10 mouse cellular contexts compared by ENCODE assay signal in genomic region chr4:43401486-43401885, GRCm38 (mm10). TPM values are rescaled to one million over a fixed set of nuclear protein-coding genes. Genes with fewer than 3 reads are reported as not detected.
DNase-seq lines count a peak whose midpoint lies in the region; ATAC-seq and TF ChIP-seq lines count a peak whose summit lies in the region.
"Had no signal": no experiment of that assay in that cellular context is flagged by ENCODE, and none has a peak within 500 bp of the region (broad histone marks: within the 10 kb centered on the region; RNA-seq: fewer than 3 reads in every experiment).

No protein-coding gene starts in this region.

- no peaks in the 10 kb centered on the region for H3K27me3 ChIP-seq in hindbrain, embryonic 10.5 days (ENCODE audit: insufficient read depth, poor library complexity, severe bottlenecking)
- H3K27me3 ChIP-seq in hindbrain, embryonic 16.5 days (replicated peaks; ENCODE audit: control insufficient read depth, insufficient read depth, low read length) = no peaks in the 10 kb centered on the region
- H3K27me3 ChIP-seq in midbrain, embryonic 12.5 days = no peaks in the 10 kb centered on the region
- no peaks in the 10 kb centered on the region for H3K27me3 ChIP-seq in midbrain, postnatal 0 days (ENCODE audit: insufficient read depth, low read length)
- no peaks in the 10 kb centered on the region for H3K27me3 ChIP-seq in intestine, embryonic 15.5 days (replicated peaks)
- H3K27me3 ChIP-seq: forebrain, embryonic 13.5 days had no signal

- no peaks in the 10 kb centered on the region for H3K36me3 ChIP-seq in hindbrain, embryonic 10.5 days
- H3K36me3 ChIP-seq in hindbrain, embryonic 16.5 days (ENCODE audit: control insufficient read depth, insufficient read depth, low read length) = no peaks in the 10 kb centered on the region
- H3K36me3 ChIP-seq in midbrain, embryonic 12.5 days = no peaks in the 10 kb centered on the region
- H3K36me3 ChIP-seq in midbrain, postnatal 0 days (ENCODE audit: insufficient read depth, low read length) = 0 out of 2 replicates have a peak, but pooled peaks cover 7% of the 10 kb centered on the region
- no peaks in the 10 kb centered on the region for H3K36me3 ChIP-seq in intestine, embryonic 15.5 days

- DNase-seq in hindbrain, embryonic 10.5 days (ENCODE audit: low spot score) = no peak
- DNase-seq in midbrain, postnatal 0 days (ENCODE audit: low spot score) = no peak
- DNase-seq in cerebellum, postnatal 36 days = no peak
- no peak for DNase-seq in urinary bladder, adult 2 months (ENCODE audit: low spot score)
- DNase-seq: kidney, postnatal 36 days had no signal

- H3K27ac ChIP-seq in hindbrain, embryonic 10.5 days = peak overlapping the region; percentile 59; the same call in 1 of the 2 replicates
- H3K27ac ChIP-seq in hindbrain, embryonic 16.5 days (ENCODE audit: low read depth, low read length) = no peak overlapping the region
- no peak overlapping the region for H3K27ac ChIP-seq in midbrain, embryonic 12.5 days (replicated peaks)
- H3K27ac ChIP-seq in midbrain, postnatal 0 days (ENCODE audit: low read depth, low read length) = no peak overlapping the region
- peak overlapping the region; percentile 67; the same call in 1 of the 2 replicates for H3K27ac ChIP-seq in intestine, embryonic 15.5 days
- H3K27ac ChIP-seq: forebrain, embryonic 13.5 days had no signal

- no peaks in the 10 kb centered on the region for H3K9me3 ChIP-seq in hindbrain, embryonic 10.5 days
- H3K9me3 ChIP-seq in hindbrain, embryonic 16.5 days (ENCODE audit: control insufficient read depth, low read length) = no peaks in the 10 kb centered on the region
- no peaks in the 10 kb centered on the region for H3K9me3 ChIP-seq in midbrain, embryonic 12.5 days
- H3K9me3 ChIP-seq in midbrain, postnatal 0 days (ENCODE audit: low read length) = no peaks in the 10 kb centered on the region
- no peaks in the 10 kb centered on the region for H3K9me3 ChIP-seq in intestine, embryonic 15.5 days
- H3K9me3 ChIP-seq: forebrain, embryonic 13.5 days had no signal

- WGBS in hindbrain, embryonic 10.5 days = 88% methylated on average over 10 of the region's 10 CpGs
- WGBS in hindbrain, embryonic 16.5 days = 88% methylated on average over 10 of the region's 10 CpGs
- WGBS in midbrain, embryonic 12.5 days = 79% methylated on average over 10 of the region's 10 CpGs
- WGBS in midbrain, postnatal 0 days = 82% methylated on average over 10 of the region's 10 CpGs
- 85% methylated on average over 10 of the region's 10 CpGs for WGBS in intestine, embryonic 15.5 days

- H3K4me1 ChIP-seq in hindbrain, embryonic 10.5 days (replicated peaks) = peaks cover 52% of the 10 kb centered on the region
- peaks cover 35% of the 10 kb centered on the region for H3K4me1 ChIP-seq in hindbrain, embryonic 16.5 days (ENCODE audit: control insufficient read depth, insufficient read depth, low read depth, low read length)
- peaks cover 34% of the 10 kb centered on the region for H3K4me1 ChIP-seq in midbrain, embryonic 12.5 days
- peaks cover 19% of the 10 kb centered on the region; the same call in 1 of the 2 replicates for H3K4me1 ChIP-seq in midbrain, postnatal 0 days (ENCODE audit: insufficient read depth, low read length)
- H3K4me1 ChIP-seq in intestine, embryonic 15.5 days (replicated peaks) = peaks cover 54% of the 10 kb centered on the region

- H3K4me2 ChIP-seq in hindbrain, embryonic 16.5 days (ENCODE audit: low read length) = no peak overlapping the region
- H3K4me2 ChIP-seq in midbrain, embryonic 12.5 days (replicated peaks) = no peak overlapping the region
- H3K4me2 ChIP-seq in midbrain, postnatal 0 days (ENCODE audit: low read depth, low read length, poor library complexity, severe bottlenecking) = no peak overlapping the region
- H3K4me2 ChIP-seq in intestine, embryonic 15.5 days (replicated peaks) = peak overlapping the region; percentile 25
- H3K4me2 ChIP-seq: forebrain, embryonic 13.5 days had no signal

- no peak for ATAC-seq in hindbrain, embryonic 16.5 days
- ATAC-seq in midbrain, embryonic 12.5 days (ENCODE audit: low FRiP score, low read depth) = no peak
- ATAC-seq in midbrain, postnatal 0 days (ENCODE audit: low FRiP score) = no peak
- ATAC-seq in intestine, embryonic 15.5 days = no peak

- no peak overlapping the region for H3K4me3 ChIP-seq in hindbrain, embryonic 10.5 days
- H3K4me3 ChIP-seq in hindbrain, embryonic 16.5 days (ENCODE audit: low read length) = no peak overlapping the region
- H3K4me3 ChIP-seq in midbrain, embryonic 12.5 days = no peak overlapping the region
- H3K4me3 ChIP-seq in midbrain, postnatal 0 days (ENCODE audit: low read depth, low read length) = no peak overlapping the region
- peak overlapping the region; percentile 6; the same call in 1 of the 2 replicates for H3K4me3 ChIP-seq in intestine, embryonic 15.5 days (replicated peaks)
- H3K4me3 ChIP-seq: forebrain, embryonic 13.5 days had no signal

- H3K9ac ChIP-seq in hindbrain, embryonic 16.5 days (ENCODE audit: low read depth, low read length) = no peak overlapping the region
- peak overlapping the region; percentile 34; the same call in 1 of the 2 replicates for H3K9ac ChIP-seq in midbrain, embryonic 12.5 days (replicated peaks)
- no peak overlapping the region for H3K9ac ChIP-seq in midbrain, postnatal 0 days (replicated peaks; ENCODE audit: low read length, poor library complexity, severe bottlenecking)
- no peak overlapping the region; the same call in 1 of the 2 replicates for H3K9ac ChIP-seq in intestine, embryonic 15.5 days
- H3K9ac ChIP-seq: forebrain, embryonic 13.5 days had no signal

- TF ChIP-seq CTCF in midbrain, postnatal 0 days (IDR thresholded peaks at IDR 0.05) = no peak

RNA-seq across cellular contexts. Expression of gene Rusc2, which starts 19.7 kb away (rescaled TPM):
- polyA plus RNA-seq in hindbrain, embryonic 10.5 days (2016; fragmentation: Nextera tagmentation; extraction: Ambion mirVana) = 12.5 and 33.4 TPM in 2 replicates
- 70.8 and 86.8 TPM in 2 replicates for polyA plus RNA-seq in hindbrain, embryonic 16.5 days (2015; fragmentation: Nextera tagmentation; extraction: Ambion mirVana)
- polyA plus RNA-seq in midbrain, embryonic 12.5 days (2016; fragmentation: Nextera tagmentation; extraction: Ambion mirVana) = 45.2 and 47.3 TPM in 2 replicates
- total RNA-seq in midbrain, postnatal 0 days (2014; rRNA removed) = 156 and 200 TPM in 2 replicates
- polyA plus RNA-seq in midbrain, postnatal 0 days (2015; fragmentation: Nextera tagmentation; extraction: Ambion mirVana) = 77.7 and 78.9 TPM in 2 replicates
- 13.1 and 14.0 TPM in 2 replicates for polyA plus RNA-seq in intestine, embryonic 15.5 days (2015; fragmentation: Nextera tagmentation; extraction: Ambion mirVana)
- polyA plus RNA-seq in urinary bladder, adult 2 months (2012; rRNA removed) = 22.3 and 43.1 TPM in 2 replicates

RNA-seq across cellular contexts. Expression of gene Fam166b, which starts 27.4 kb away (rescaled TPM):
- 0.47 TPM in 1 of 2 replicates, not detected in the other for polyA plus RNA-seq in hindbrain, embryonic 10.5 days (2016; fragmentation: Nextera tagmentation; extraction: Ambion mirVana)
- polyA plus RNA-seq in hindbrain, embryonic 16.5 days (2015; fragmentation: Nextera tagmentation; extraction: Ambion mirVana) = 1.1 and 1.4 TPM in 2 replicates
- 0.28 and 0.38 TPM in 2 replicates for polyA plus RNA-seq in midbrain, embryonic 12.5 days (2016; fragmentation: Nextera tagmentation; extraction: Ambion mirVana)
- 1.7 and 2.8 TPM in 2 replicates for total RNA-seq in midbrain, postnatal 0 days (2014; rRNA removed)
- 1.6 and 2.2 TPM in 2 replicates for polyA plus RNA-seq in midbrain, postnatal 0 days (2015; fragmentation: Nextera tagmentation; extraction: Ambion mirVana)
- 0.28 TPM in 1 of 2 replicates, not detected in the other for polyA plus RNA-seq in intestine, embryonic 15.5 days (2015; fragmentation: Nextera tagmentation; extraction: Ambion mirVana)
- 0.55 and 0.59 TPM in 2 replicates for polyA plus RNA-seq in urinary bladder, adult 2 months (2012; rRNA removed)
- total RNA-seq: granulocyte monocyte progenitor cell, adult 5-6 weeks had no signal

RNA-seq across cellular contexts. Expression of gene Tesk1, which starts 40.3 kb away (rescaled TPM):
- polyA plus RNA-seq in hindbrain, embryonic 10.5 days (2016; fragmentation: Nextera tagmentation; extraction: Ambion mirVana) = 7.1 and 8.3 TPM in 2 replicates
- 8.9 and 9.2 TPM in 2 replicates for polyA plus RNA-seq in hindbrain, embryonic 16.5 days (2015; fragmentation: Nextera tagmentation; extraction: Ambion mirVana)
- 12.7 and 15.0 TPM in 2 replicates for polyA plus RNA-seq in midbrain, embryonic 12.5 days (2016; fragmentation: Nextera tagmentation; extraction: Ambion mirVana)
- 141 and 184 TPM in 2 replicates for total RNA-seq in midbrain, postnatal 0 days (2014; rRNA removed)
- 17.2 and 18.9 TPM in 2 replicates for polyA plus RNA-seq in midbrain, postnatal 0 days (2015; fragmentation: Nextera tagmentation; extraction: Ambion mirVana)
- 6.8 and 7.9 TPM in 2 replicates for polyA plus RNA-seq in intestine, embryonic 15.5 days (2015; fragmentation: Nextera tagmentation; extraction: Ambion mirVana)
- polyA plus RNA-seq in urinary bladder, adult 2 months (2012; rRNA removed) = 25.8 and 34.2 TPM in 2 replicates

RNA-seq across cellular contexts. Expression of gene Cd72, which starts 52.9 kb away (rescaled TPM):
- 1.8 and 2.4 TPM in 2 replicates for polyA plus RNA-seq in hindbrain, embryonic 10.5 days (2016; fragmentation: Nextera tagmentation; extraction: Ambion mirVana)
- 5.1 and 5.3 TPM in 2 replicates for polyA plus RNA-seq in hindbrain, embryonic 16.5 days (2015; fragmentation: Nextera tagmentation; extraction: Ambion mirVana)
- 2.0 and 2.9 TPM in 2 replicates for polyA plus RNA-seq in midbrain, embryonic 12.5 days (2016; fragmentation: Nextera tagmentation; extraction: Ambion mirVana)
- total RNA-seq in midbrain, postnatal 0 days (2014; rRNA removed) = not detected in 2 replicates
- 5.2 and 5.4 TPM in 2 replicates for polyA plus RNA-seq in midbrain, postnatal 0 days (2015; fragmentation: Nextera tagmentation; extraction: Ambion mirVana)
- polyA plus RNA-seq in intestine, embryonic 15.5 days (2015; fragmentation: Nextera tagmentation; extraction: Ambion mirVana) = 2.7 and 2.9 TPM in 2 replicates
- 2.4 and 4.6 TPM in 2 replicates for polyA plus RNA-seq in urinary bladder, adult 2 months (2012; rRNA removed)

Comparison
In these comparisons a context has a peak if more than half of its experiments do, and no peak if none do; other contexts are left out.
1. H3K27ac ChIP-seq: peak in hindbrain, embryonic 10.5 days (single experiment) and intestine, embryonic 15.5 days (single experiment); none in hindbrain, embryonic 16.5 days (single experiment), midbrain, embryonic 12.5 days (single experiment) and midbrain, postnatal 0 days (single experiment).